Mouse (Mus musculus) megakaryocyte-erythroid progenitor cell, adult 5 weeks (primary cell): Measurements from ENCODE around the gene Mapk6. TPM values are rescaled to one million over a fixed set of nuclear protein-coding genes. Genes with fewer than 3 reads are reported as not detected.

Experiments used
- polyA plus RNA-seq: library from polyadenylated mRNA; stranded (reverse); fragments of >175 nt; gene quantifications from 2 replicates; pipeline ENCODE4 v1.2.3, GENCODE M21; 2012

The Mapk6 gene
- 23.6 and 26.4 TPM in 2 replicates for polyA plus RNA-seq

DNA sequence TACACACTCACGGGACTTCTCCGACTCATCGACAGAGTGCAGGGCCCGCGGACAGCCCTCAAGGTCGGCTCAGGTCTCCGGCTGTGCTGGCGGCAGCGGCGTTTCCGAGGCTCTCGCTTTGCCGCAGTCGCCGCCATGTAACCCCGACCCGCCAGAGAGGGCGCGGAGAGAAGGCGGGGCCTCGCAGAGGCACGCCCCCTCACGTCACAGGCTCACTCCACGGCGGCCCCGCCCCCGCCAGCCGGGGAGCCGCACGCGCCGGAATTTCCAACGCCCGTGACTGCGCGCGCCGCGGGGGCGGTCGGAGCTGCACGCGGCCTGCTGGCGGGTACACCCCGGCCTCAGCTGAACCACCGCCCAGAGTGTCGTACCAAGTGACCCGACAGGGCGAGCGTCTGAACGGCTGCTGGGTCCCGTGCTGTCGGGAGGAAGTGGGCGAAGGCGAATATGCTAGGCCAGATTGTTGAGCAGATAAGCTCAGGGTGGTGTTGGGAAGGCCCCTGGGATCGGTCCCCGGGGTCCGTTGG lies at the start of gene Mapk6:
TSS of gene Mapk6 (minus strand) at position 154 of the 527 bp plus-strand sequence.

DNA sequence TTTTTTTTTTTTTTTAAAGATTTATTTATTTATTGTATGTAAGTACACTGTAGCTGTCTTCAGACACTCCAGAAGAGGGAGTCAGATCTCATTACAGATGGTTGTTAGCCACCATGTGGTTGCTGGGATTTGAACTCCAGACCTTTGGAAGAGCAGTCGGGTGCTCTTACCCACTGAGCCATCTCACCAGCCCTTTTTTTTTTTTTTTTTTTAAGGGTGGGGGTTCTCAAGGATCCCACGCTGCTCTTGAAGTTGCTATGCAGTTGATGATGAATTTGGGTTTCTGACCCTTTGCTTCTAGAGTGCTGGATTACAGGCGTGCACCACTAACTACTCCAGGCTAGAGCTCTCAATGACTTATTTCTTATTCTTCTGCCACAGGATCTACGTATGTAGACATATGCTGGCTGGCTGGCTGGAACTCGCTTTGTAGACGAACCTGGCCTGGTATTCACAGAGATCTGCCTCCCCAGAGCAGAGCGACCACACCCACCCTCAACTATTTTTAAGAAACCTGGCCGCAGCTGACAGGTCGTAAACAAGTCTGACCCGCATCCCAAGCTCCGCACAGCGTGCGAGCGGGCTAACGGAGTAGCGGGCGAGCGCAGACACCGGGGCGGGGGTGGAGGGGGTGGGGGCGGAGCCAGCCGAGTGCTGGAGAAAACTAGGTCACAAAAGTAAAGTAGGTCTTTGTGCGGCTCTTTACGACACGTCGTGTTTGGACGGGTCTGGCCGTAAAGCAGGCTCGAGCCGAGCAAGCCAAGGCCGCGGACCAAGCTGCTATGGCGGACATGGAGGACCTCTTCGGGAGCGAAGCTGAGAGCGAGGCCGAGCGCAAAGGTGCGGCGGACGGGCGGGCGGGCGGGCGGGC lies 31.2 kb upstream of the Mapk6 start, which contains the start of gene Leo1:
TSS of gene Leo1 (plus strand) at position 729 of the 871 bp plus-strand sequence.

DNA sequence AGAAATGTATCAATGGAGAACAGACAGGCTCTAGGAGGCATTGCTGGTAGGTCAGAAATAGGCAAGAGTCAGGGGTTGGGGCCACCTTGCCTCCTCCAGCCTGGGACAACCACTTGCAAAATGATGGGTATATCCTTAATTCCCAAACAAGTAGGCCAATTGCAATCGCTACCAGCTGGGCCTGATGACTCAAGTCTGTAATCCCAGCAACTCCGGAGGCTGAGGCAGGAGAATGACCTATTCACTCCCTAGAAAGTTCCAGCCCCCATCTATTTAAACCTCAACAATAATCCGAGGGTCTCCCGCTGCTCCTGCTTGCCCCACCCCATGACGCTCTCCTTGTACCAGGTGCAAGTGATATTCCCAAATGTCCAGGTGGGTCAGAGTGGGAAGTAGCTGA lies 62.3 kb downstream of the Mapk6 start, which contains the start of gene Bcl2l10:
TSS of gene Bcl2l10 (plus strand) at position 301 of the 400 bp plus-strand sequence.

Other genes starting within 250 kb of the Mapk6 start
- gene Myo5c, start 178.0 kb downstream of the Mapk6 start, polyA plus RNA-seq, result 0.05 and 0.32 TPM in 2 replicates
- 0.71 and 0.99 TPM in 2 replicates for gene Gnb5, start 103.7 kb downstream of the Mapk6 start, polyA plus RNA-seq
- not detected in 2 replicates for gene Bcl2l10, start 62.2 kb downstream of the Mapk6 start, polyA plus RNA-seq
- 9.4 and 14.8 TPM in 2 replicates for gene Leo1, start 31.5 kb upstream of the Mapk6 start, polyA plus RNA-seq
- gene Tmod3, start 149.7 kb upstream of the Mapk6 start, polyA plus RNA-seq, result 11.9 and 13.6 TPM in 2 replicates
- gene Tmod2, start 201.3 kb upstream of the Mapk6 start, polyA plus RNA-seq, result 0.05 TPM in 1 of 2 replicates, not detected in the other
- 9.0 and 13.1 TPM in 2 replicates for gene Lysmd2, start 215.7 kb upstream of the Mapk6 start, polyA plus RNA-seq